Mouse (Mus musculus) R1 (cell line): ENCODE results near the gene Gpr19.

ENCODE experiments used
- DNase-seq: peaks from one replicate; pipeline ENCODE4 v3.0.0-alpha.2; 2018; ENCODE audit warnings: low read depth, low spot score

The Gpr19 gene

GRCm38 (mm10) chr6:134887711-134888449, 10.5 kb downstream of the Gpr19 start:
- DNase-seq = peak; percentile 99

- no peak for DNase-seq
Observed at GRCm38 (mm10) chr6:134887008-134887407, 11.4 kb downstream of the Gpr19 start.

DNA sequence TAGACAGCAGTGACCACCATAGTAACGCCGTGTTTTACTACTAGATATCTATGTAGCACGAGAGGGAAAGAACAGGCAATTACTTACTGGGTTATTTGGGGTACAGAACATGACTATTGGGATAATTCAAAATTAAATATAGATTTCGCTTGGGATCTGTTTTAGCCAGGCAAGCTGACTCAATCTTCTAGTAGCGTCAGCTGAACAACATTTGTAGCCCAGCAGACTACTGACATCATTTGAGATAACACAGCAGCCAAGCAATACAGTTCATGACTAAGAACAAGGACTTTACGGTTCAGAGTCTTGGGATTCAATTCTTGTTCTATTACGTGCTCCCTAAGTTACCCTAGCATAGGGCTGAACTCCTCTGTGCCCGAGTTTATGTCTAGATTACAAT, 11.9 kb downstream of the Gpr19 start:
- no peak for DNase-seq

DNA sequence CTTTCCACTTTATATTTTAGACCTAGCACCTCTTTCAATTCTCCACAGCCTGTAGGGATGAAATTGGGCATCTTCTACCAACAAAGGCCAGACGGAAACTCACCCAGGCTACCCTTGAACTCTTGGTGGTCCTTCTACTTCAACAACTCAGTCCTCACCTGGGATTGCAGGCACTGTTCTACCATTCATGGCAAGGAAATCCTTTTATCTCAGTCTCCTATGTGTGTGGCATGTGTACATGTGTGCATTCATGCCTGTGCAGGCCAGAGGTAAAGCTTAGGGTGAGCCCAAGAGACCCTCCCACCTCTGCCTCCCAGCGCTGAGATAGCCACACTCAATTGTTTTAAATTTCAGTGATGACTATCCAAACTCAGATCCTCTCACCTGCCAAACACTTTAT, 12.9 kb downstream of the Gpr19 start:
- no peak for DNase-seq

GRCm38 (mm10) chr6:134883661-134884060, 14.7 kb downstream of the Gpr19 start:
- DNase-seq = no peak

- no peak for DNase-seq
Observed at GRCm38 (mm10) chr6:134880046-134880445, 18.3 kb downstream of the Gpr19 start.

GRCm38 (mm10) chr6:134879556-134879955, 18.8 kb downstream of the Gpr19 start:
- no peak for DNase-seq

- DNase-seq = no peak
Observed at GRCm38 (mm10) chr6:134877892-134878291, 20.5 kb downstream of the Gpr19 start.

GRCm38 (mm10) chr6:134877276-134877675, 21.1 kb downstream of the Gpr19 start:
- no peak for DNase-seq

- DNase-seq = peak; percentile 77
Observed at GRCm38 (mm10) chr6:134876795-134877194, 21.6 kb downstream of the Gpr19 start.

- DNase-seq = peak; percentile 50
Observed at GRCm38 (mm10) chr6:134873018-134873417, 25.4 kb downstream of the Gpr19 start.

GRCm38 (mm10) chr6:134872236-134872635, 26.1 kb downstream of the Gpr19 start:
- DNase-seq = no peak

DNA sequence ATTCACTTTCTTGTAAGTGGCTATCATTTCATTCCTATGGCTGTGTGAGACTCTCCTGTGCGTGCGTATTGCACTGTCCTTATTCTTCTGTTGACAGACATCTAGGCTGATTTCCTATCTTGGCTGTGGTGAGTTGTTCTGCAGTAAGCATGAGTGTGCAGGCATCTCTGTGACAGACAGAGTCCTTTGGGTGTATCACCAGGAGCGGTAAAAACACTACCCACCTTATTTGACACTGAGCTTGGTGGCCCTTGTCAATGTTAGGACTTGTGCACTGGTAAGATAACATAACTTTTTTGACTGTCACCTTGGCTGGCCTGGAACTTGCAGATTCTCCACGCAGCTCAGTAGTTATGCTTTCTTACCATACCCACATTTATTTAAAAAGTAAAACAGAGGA, 27.5 kb downstream of the Gpr19 start:
- no peak for DNase-seq

DNA sequence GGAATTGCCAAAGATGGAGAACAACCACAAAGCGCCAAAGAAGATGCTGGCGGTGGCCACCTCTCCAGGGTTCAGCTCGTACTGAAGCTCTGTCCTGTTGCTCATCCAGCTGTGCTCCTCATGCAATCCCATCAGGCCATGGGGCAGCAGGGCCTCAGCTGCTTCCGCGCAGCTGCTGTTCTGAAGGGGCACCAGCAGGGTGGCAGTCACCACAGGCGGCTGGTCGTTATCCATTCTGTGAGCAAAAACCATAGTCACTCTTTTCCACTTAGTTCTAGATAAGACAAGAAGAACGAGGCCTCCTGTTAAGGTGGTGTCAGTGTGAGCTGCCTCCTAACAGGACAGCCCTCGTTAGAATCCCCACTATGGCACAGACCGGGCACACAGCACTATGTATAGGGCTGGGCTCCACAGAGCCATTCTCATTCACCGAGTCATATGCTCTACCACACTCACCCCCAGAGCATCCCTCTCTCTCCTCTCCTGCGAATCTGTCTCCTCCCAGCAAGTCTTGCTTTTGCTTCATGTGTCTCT, 28.1 kb downstream of the Gpr19 start:
- DNase-seq = no peak

GRCm38 (mm10) chr6:134867325-134867724, 31.1 kb downstream of the Gpr19 start:
- peak; percentile 75 for DNase-seq

DNA sequence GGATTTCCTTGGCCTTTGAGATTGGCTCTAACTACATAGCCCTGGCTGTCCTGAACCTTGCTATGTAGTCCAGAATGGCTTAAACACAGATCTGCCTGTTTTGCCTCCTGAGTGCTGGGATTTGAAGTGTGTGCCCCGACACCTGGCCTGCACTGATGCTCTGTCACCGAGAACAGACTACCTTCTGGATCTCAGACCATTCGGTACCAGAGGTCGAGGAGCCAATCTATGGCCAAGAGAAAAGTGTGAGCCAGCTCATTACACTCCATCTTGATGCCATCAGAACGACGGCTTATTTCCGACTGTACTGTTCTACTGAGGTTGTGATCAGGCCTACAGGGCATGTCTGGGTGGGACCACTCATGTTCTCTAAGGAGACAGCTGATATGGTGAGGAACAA, 32.3 kb downstream of the Gpr19 start:
- DNase-seq = no peak

DNA sequence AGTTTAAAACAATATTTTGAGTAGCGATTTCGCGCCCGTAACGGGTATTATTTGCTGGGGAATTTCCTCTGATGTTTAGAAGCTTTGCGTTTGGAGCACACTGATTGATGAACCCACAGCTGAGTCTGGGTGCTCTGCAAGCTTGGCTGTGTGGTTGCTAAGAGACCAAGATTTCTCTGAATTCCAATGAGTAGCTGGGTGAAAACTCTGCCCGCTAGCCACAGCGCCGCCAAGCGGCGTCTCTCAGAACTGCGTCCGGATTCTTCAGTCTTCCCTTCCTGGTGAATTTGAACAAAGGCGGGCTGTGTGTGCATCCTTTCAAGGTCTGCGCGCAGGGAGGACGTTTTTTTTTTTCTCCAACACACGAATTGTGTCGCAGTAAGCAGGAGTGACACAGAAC, 35.2 kb downstream of the Gpr19 start:
- peak; percentile 94 for DNase-seq

DNA sequence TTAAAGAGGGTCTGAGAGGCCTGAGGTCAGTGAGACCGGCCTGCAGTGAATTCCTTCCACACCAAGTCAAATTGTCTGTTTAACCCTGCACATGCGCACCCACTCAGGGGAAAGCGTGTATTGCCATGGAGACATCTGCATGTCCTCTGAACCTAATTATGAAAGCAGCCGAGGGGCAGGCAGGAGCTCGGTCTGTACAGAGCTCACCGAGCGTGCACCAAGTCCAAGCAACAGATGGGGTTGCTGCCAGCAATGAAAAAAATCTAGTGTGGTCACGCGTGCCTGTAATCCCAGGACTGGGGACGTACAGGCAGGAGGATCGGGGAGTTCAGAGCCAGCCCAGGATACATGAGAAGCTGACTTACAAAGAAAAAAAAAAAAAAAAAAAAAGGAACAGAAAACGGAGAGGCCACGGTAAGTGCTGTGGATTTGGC, 35.7 kb downstream of the Gpr19 start:
- DNase-seq = no peak

- peak; percentile 30 for DNase-seq
Observed at GRCm38 (mm10) chr6:134861386-134861785, 37.0 kb downstream of the Gpr19 start.

DNA sequence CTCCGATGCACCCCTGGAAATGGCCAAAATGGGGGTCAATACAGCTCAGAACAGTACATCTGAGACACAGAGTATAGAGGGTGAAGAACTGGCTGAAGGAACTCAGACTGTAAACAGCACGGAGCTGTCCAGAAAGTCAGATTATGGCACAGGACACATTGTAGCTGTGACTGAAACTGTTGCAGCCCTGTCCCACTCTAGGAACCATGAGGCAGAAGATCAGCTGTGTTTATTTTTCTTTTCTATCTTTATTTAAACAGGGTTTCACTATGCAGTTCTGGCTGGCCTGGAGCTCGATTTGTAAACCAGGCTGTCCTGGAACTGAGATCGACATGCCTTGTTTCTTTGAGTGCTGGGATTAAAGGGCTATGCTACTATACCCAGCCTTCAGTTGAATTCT, 38.1 kb downstream of the Gpr19 start:
- DNase-seq = no peak

- DNase-seq = peak; percentile 81
Observed at GRCm38 (mm10) chr6:134859021-134859420, 39.4 kb downstream of the Gpr19 start.

DNA sequence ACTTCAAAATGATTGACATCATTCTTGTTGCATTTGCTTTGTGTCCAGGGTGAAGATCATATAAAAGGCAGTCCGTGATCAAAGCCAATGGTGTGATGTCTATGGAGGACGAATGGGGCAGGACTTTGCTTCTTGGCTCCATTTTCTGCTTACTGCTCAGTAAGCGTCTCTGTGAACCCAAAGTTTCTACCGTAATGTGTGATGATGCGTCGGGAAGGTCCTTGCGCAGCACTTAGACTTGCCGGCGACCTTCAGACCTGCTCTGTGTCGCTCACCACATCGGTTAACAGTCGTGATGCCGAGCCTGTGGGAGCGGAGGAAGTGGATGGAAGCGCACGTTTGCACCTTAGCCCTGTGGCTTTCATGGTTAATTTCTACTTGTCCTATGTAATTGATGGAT, 42.5 kb downstream of the Gpr19 start:
- DNase-seq = no peak

- no peak for DNase-seq
Observed at GRCm38 (mm10) chr6:134854782-134855181, 43.6 kb downstream of the Gpr19 start.

DNA sequence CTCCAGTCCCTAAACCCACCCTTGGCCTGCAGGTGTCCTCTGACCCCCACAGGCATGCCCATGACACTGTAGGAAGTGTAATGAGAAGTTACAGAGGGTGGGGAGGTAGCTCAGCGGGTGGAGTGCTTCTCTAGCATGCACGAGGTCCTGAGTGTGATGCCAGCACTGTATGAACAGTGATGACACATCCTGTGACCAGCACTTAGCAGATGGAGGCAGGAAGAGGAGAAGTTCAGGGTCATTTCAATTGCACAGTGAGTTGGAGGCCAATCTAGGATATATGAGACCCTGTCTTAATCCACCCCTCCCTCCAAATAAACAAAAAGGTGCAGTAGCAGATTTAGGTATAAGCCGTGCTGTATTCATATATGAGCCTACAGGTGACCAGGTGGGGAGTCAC, 48.4 kb downstream of the Gpr19 start:
- no peak for DNase-seq
